Mouse (Mus musculus) CH12.LX (cell line): Measurements from ENCODE around the gene Zc3h8. TPM values are rescaled to one million over a fixed set of nuclear protein-coding genes. Genes with fewer than 3 reads are reported as not detected.

Source experiments
- DNase-seq: peaks from one replicate; pipeline ENCODE4 v3.0.0-alpha.2; 2013; ENCODE audit errors: extremely low read depth
- H3K27ac ChIP-seq: 2 replicates; pipeline ENCODE4 v1.5.1; 2012; ENCODE audit warnings: low read depth, mild to moderate bottlenecking, control low read depth, moderate library complexity; ENCODE audit not compliant: insufficient read depth
- H3K27me3 ChIP-seq: replicated peaks from 2 replicates; pipeline ENCODE3; 2012; ENCODE audit warnings: inconsistent platforms
- H3K36me3 ChIP-seq, 2 experiments: replicated peaks in 1 of 2; 2 replicates each; pipeline versions ENCODE3 to v1.6.1; 2012; ENCODE audit warnings: inconsistent platforms in 1 of 2, low read length in 1 of 2, mild to moderate bottlenecking in 1 of 2, mixed read lengths in 1 of 2, moderate library complexity in 1 of 2; ENCODE audit not compliant: control insufficient read depth in 1 of 2, insufficient read depth in 1 of 2
- H3K4me1 ChIP-seq, 2 experiments: 2 replicates each; pipeline ENCODE4 v1.6.1; 2012; ENCODE audit warnings: inconsistent platforms in 1 of 2, moderate library complexity in 1 of 2; ENCODE audit not compliant: insufficient read depth in 2 of 2, control insufficient read depth in 1 of 2
- H3K4me2 ChIP-seq: 2 replicates; pipeline ENCODE4 v1.6.1; 2012; ENCODE audit warnings: low read depth, mild to moderate bottlenecking, control low read depth; ENCODE audit not compliant: poor library complexity, insufficient read depth, severe bottlenecking
- H3K4me3 ChIP-seq, 3 experiments: fragments of 150-350 bp in 1 of 3; sonication (generic) in 1 of 3; replicated peaks in 1 of 3; 2 replicates each; pipeline versions ENCODE3 to v1.5.1; 2011 to 2012; ENCODE audit warnings: low read depth in 2 of 3, low read length in 2 of 3, mild to moderate bottlenecking in 2 of 3, moderate library complexity in 2 of 3, control low read depth in 1 of 3, improper control_type of control experiment in 1 of 3, inconsistent platforms in 1 of 3, mixed read lengths in 1 of 3; ENCODE audit not compliant: poor library complexity in 1 of 3
- H3K79me2 ChIP-seq: replicated peaks from 2 replicates; pipeline ENCODE4 v1.6.1; 2012; ENCODE audit warnings: mild to moderate bottlenecking, moderate library complexity; ENCODE audit not compliant: control insufficient read depth, poor library complexity, insufficient read depth, severe bottlenecking; ENCODE audit errors: extremely low read depth
- H3K9ac ChIP-seq: 2 replicates; pipeline ENCODE4 v1.6.1; 2012; ENCODE audit warnings: low read depth, mild to moderate bottlenecking, control low read depth, moderate library complexity; ENCODE audit not compliant: insufficient read depth
- H3K9me3 ChIP-seq: replicated peaks from 2 replicates; pipeline ENCODE3; 2012; ENCODE audit warnings: low read length, inconsistent platforms, mixed read lengths
- BHLHE40 ChIP-seq: IDR thresholded peaks from 2 replicates; pipeline ENCODE4 v1.6.1; 2011; ENCODE audit warnings: mild to moderate bottlenecking, low read depth, low read length, improper control_type of control experiment
- CHD1 ChIP-seq: IDR thresholded peaks from 2 replicates; pipeline ENCODE4 v1.6.1; 2012; ENCODE audit warnings: low read depth, low read length, improper control_type of control experiment, inconsistent platforms
- CHD2 ChIP-seq: IDR thresholded peaks from 2 replicates; pipeline ENCODE4 v1.6.1; 2011; ENCODE audit warnings: low read length, improper control_type of control experiment
- ELF1 ChIP-seq: IDR thresholded peaks from 2 replicates; pipeline ENCODE4 v1.6.1; 2014; ENCODE audit warnings: low read depth, mild to moderate bottlenecking, inconsistent platforms, low read length, improper control_type of control experiment
- ETS1 ChIP-seq: conservative IDR thresholded peaks from 2 replicates; pipeline ENCODE4 v1.6.1; 2012; ENCODE audit warnings: low read depth, mild to moderate bottlenecking, inconsistent platforms, low read length, improper control_type of control experiment, moderate library complexity
- HCFC1 ChIP-seq: IDR thresholded peaks from 2 replicates; pipeline ENCODE4 v1.6.1; 2012; ENCODE audit warnings: low read depth, mild to moderate bottlenecking, inconsistent platforms, low read length, improper control_type of control experiment
- JUND ChIP-seq: conservative IDR thresholded peaks from 2 replicates; pipeline ENCODE4 v1.6.1; 2011; ENCODE audit warnings: low read depth, low read length, improper control_type of control experiment
- MAFK ChIP-seq: IDR thresholded peaks from 2 replicates; pipeline ENCODE4 v1.6.1; 2011; ENCODE audit warnings: low read length, improper control_type of control experiment; ENCODE audit not compliant: insufficient replicate concordance
- MAZ ChIP-seq: IDR thresholded peaks from 2 replicates; pipeline ENCODE4 v1.6.1; 2012; ENCODE audit warnings: low read depth, mild to moderate bottlenecking, inconsistent platforms, low read length, improper control_type of control experiment, moderate library complexity
- MYC ChIP-seq: IDR thresholded peaks from 2 replicates; pipeline ENCODE4 v1.6.1; 2011; ENCODE audit warnings: low read depth, mild to moderate bottlenecking, improper control_type of control experiment, low read length
- NELFE ChIP-seq: IDR thresholded peaks from 2 replicates; pipeline ENCODE4 v1.6.1; 2011; ENCODE audit warnings: low read depth, low read length, improper control_type of control experiment
- NRF1 ChIP-seq: IDR thresholded peaks from 2 replicates; pipeline ENCODE4 v1.6.1; 2014; ENCODE audit warnings: low read depth, mild to moderate bottlenecking, inconsistent platforms, low read length, improper control_type of control experiment, moderate library complexity
- PAX5 ChIP-seq: IDR thresholded peaks from 2 replicates; pipeline ENCODE4 v1.6.1; 2012; ENCODE audit warnings: low read length, inconsistent platforms, mixed read lengths
- POLR2AphosphoS2 ChIP-seq: IDR thresholded peaks from 2 replicates; pipeline ENCODE4 v1.6.1; 2011; ENCODE audit warnings: low read depth, low read length, improper control_type of control experiment
- RAD21 ChIP-seq: IDR thresholded peaks from 2 replicates; pipeline ENCODE4 v1.6.1; 2011; ENCODE audit warnings: low read depth, mild to moderate bottlenecking, low read length, improper control_type of control experiment, moderate library complexity
- SIN3A ChIP-seq: IDR thresholded peaks from 2 replicates; pipeline ENCODE4 v1.6.1; 2012; ENCODE audit warnings: low read length, improper control_type of control experiment, inconsistent platforms
- TBP ChIP-seq: conservative IDR thresholded peaks from 2 replicates; pipeline ENCODE4 v1.6.1; 2011; ENCODE audit warnings: low read depth, low read length, improper control_type of control experiment
- TCF12 ChIP-seq: IDR thresholded peaks from 2 replicates; pipeline ENCODE4 v1.6.1; 2014; ENCODE audit warnings: low read depth, mild to moderate bottlenecking, inconsistent platforms, low read length, improper control_type of control experiment
- UBTF ChIP-seq: IDR thresholded peaks from 2 replicates; pipeline ENCODE4 v1.6.1; 2012; ENCODE audit warnings: low read depth, mild to moderate bottlenecking, inconsistent platforms, low read length, improper control_type of control experiment, moderate library complexity
- USF1 ChIP-seq: IDR thresholded peaks from 2 replicates; pipeline ENCODE4 v1.6.1; 2014; ENCODE audit warnings: low read depth, mild to moderate bottlenecking, inconsistent platforms, low read length, improper control_type of control experiment
- ZC3H11A ChIP-seq: IDR thresholded peaks from 2 replicates; pipeline ENCODE4 v1.6.1; 2012; ENCODE audit warnings: low read depth, mild to moderate bottlenecking, inconsistent platforms, low read length, improper control_type of control experiment
- ZKSCAN1 ChIP-seq: IDR thresholded peaks from 2 replicates; pipeline ENCODE4 v1.6.1; 2012; ENCODE audit warnings: low read depth, inconsistent platforms, low read length, improper control_type of control experiment, borderline replicate concordance
- ZMIZ1 ChIP-seq: IDR thresholded peaks from 2 replicates; pipeline ENCODE4 v1.6.1; 2012; ENCODE audit warnings: low read depth, mild to moderate bottlenecking, inconsistent platforms, low read length, improper control_type of control experiment
- dilution Hi-C: fragments of 300-500 bp; cut with MboI; formaldehyde crosslinking; loops from 2 replicates; pipeline ENCODE4 v1.14.3; 2020; ENCODE audit warnings: low sequenced_read_pairs; ENCODE audit not compliant: extremely low pct_unique_long_range_greater_than_20kb, extremely low pct_ligation_motif_present
- in situ Hi-C: fragments of 300-500 bp; cut with MboI; formaldehyde crosslinking; loops from 3 replicates; pipeline ENCODE4 v1.14.3; 2019; ENCODE audit warnings: low sequenced_read_pairs, low pct_ligation_motif_present, low pct_unique_long_range_greater_than_20kb, mixed read lengths
- polyA plus RNA-seq: library from polyadenylated mRNA; unstranded; fragments of >175 nt; gene quantifications from 2 replicates; pipeline ENCODE4 v1.2.1, GENCODE M21; 2012; ENCODE audit warnings: low read depth; ENCODE audit not compliant: insufficient read length
- total RNA-seq, 2 experiments: library from RNA; depleted of rRNA; stranded (reverse); fragments of 300-350 nt in 1 of 2; fragments of >200 nt in 1 of 2; gene quantifications; 2 replicates each; pipeline ENCODE4 v1.2.3; 2012 to 2014

Gene Zc3h8
- total and polyA plus RNA-seq, 3 experiments = 8.1 to 15.2 (median 11.7) TPM

- dilution Hi-C loops (no loop called here), in situ Hi-C loops (no loop called here)
- Histone ChIP-seq H3K4me1 (peaks cover 3 to 10% of the 10 kb centered on the region in 2 experiments; a peak in 2 of 4 replicates), H3K27me3 (no peaks in the 10 kb centered on the region), H3K79me2 (no peaks in the 10 kb centered on the region), H3K27ac (no peak overlapping the region), H3K9ac (no peak overlapping the region), H3K4me2 (no peak overlapping the region), H3K9me3 (no peaks in the 10 kb centered on the region), H3K4me3 (no peak overlapping the region), H3K36me3 (no peaks in the 10 kb centered on the region)
- DNase-seq = no peak
- TF ChIP-seq CHD2 (no peak), NRF1 (no peak), PAX5 (no peak), ZKSCAN1 (no peak), ZMIZ1 (no peak), MAFK (no peak), BHLHE40 (no peak), RAD21 (no peak), ELF1 (no peak), HCFC1 (no peak), NELFE (no peak), USF1 (no peak), JUND (no peak), MAZ (no peak), MYC (no peak), TBP (no peak), POLR2AphosphoS2 (no peak)
These were observed 28.4 kb upstream of the Zc3h8 start for GRCm38 (mm10) chr2:128972301-128972700.

- H3K79me2 ChIP-seq = no peaks in the 10 kb centered on the region
- peak overlapping the region; percentile 99; the same call in 1 of the 2 replicates for H3K9ac ChIP-seq
- no peak overlapping the region for H3K27ac ChIP-seq
- no peaks in the 10 kb centered on the region for H3K36me3 ChIP-seq
- no peaks in the 10 kb centered on the region for H3K9me3 ChIP-seq
- H3K4me1 ChIP-seq = peaks cover 3 to 16% of the 10 kb centered on the region in 2 experiments; a peak in 2 of 4 replicates
- dilution Hi-C loops (no loop called here), in situ Hi-C loops (no loop called here)
- peak overlapping the region in 2 of 3 experiments; percentile 83 to 89 for H3K4me3 ChIP-seq
- H3K4me2 ChIP-seq = peak overlapping the region; percentile 25; the same call in 1 of the 2 replicates
- no peak for DNase-seq
- no peaks in the 10 kb centered on the region for H3K27me3 ChIP-seq
- TF ChIP-seq PAX5 (no peak), USF1 (no peak), CHD1 (0 out of 2 replicates have a peak, but pooled peaks have one; percentile 67), POLR2AphosphoS2 (no peak), ETS1 (no peak), ZC3H11A (no peak), TCF12 (no peak), UBTF (no peak), SIN3A (peak; percentile 20; the same call in 1 of the 2 replicates), JUND (no peak), ELF1 (no peak), ZKSCAN1 (no peak)
These were observed 24.7 kb upstream of the Zc3h8 start for GRCm38 (mm10) chr2:128968475-128969083.
